Mouse (Mus musculus): ENCODE results near the gene Grm7. TPM values are rescaled to one million over a fixed set of nuclear protein-coding genes. Genes with fewer than 3 reads are reported as not detected.

Grm7 gene
- polyA plus RNA-seq, 1 experiment, result 0.13 TPM

DNA sequence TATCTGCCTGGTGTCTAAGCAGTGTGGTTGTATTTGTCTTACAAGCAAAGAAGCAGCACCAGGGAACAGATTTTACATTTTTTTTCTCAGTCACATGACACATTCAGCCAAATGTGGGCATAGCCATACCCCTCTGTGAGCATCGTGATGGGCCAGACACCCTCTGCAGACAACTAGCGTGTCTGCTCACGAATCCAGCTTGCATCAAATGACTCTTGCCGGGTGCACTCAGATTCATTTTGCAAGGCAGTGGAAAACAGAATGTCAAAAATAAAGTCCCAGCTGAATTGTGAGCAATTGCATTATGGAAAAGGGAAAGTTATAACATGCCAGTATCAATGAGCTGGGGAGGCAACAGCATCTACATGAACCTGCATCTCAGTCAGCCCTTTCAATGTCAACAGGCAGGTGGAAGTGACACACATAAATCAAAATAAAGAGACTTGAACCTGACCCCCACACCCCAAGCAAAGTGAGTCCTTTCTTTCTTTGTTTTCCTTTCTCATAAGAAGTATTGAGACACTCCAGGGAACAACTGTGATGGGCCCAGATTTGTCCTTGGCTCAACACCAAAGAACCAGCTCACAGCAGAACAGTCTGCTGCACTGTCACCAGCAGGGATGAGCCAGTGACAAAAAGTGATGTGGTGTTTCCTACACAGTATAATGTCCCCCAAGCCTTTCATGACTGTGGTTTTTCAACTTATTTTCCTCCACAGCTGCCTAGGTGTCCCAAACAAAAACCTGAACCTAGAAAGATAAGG, 956.7 kb downstream of the Grm7 start:
- H3K36me3 ChIP-seq (ENCODE audit: control insufficient read depth, insufficient read depth, low read length), result no peaks in the 10 kb centered on the region
- no peak overlapping the region for H3K4me3 ChIP-seq (ENCODE audit: control insufficient read depth, insufficient read depth, low read length)
- WGBS, result 94% methylated on average over 4 of the region's 4 CpGs
- no peaks in the 10 kb centered on the region for H3K27me3 ChIP-seq (ENCODE audit: control insufficient read depth, insufficient read depth, low read length)
- TF ChIP-seq CTCF (IDR thresholded peaks at IDR 0.05; ENCODE audit: borderline replicate concordance, control insufficient read depth, extremely low read depth, insufficient read depth, low read length, poor library complexity), result no peak
- TF ChIP-seq POLR2A (IDR thresholded peaks at IDR 0.05; ENCODE audit: control insufficient read depth, extremely low read depth, insufficient read depth, low read length, poor library complexity), result no peak
- H3K27ac ChIP-seq (ENCODE audit: control insufficient read depth, insufficient read depth, low read length), result no peak overlapping the region
- DNase-seq, result no peak
- H3K4me1 ChIP-seq (replicated peaks; ENCODE audit: control insufficient read depth, insufficient read depth, low read length), result no peaks in the 10 kb centered on the region

DNA sequence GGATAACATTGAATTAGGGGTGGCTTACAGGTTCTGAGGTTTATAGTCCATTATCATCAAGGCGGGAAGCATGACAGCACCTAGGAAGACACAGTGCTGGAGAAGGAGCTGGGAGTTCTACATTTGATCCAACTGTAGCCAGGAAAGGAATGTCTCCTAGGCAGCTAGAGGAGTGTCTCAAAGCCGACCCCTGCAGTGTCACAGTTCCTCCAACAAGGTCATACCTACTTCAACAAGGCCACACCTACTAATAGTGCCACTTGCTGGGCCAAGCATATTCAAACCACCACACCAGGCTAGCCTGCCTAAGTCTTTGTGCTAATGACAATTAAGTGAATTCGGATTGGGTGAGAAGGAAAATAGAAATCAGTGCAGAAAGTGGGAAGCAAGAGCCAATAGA, 965.0 kb downstream of the Grm7 start:
- no peaks in the 10 kb centered on the region for H3K4me1 ChIP-seq (replicated peaks; ENCODE audit: control insufficient read depth, insufficient read depth, low read length)
- TF ChIP-seq CTCF (IDR thresholded peaks at IDR 0.05; ENCODE audit: borderline replicate concordance, control insufficient read depth, extremely low read depth, insufficient read depth, low read length, poor library complexity), result no peak
- TF ChIP-seq POLR2A (IDR thresholded peaks at IDR 0.05; ENCODE audit: control insufficient read depth, extremely low read depth, insufficient read depth, low read length, poor library complexity), result no peak
- H3K27me3 ChIP-seq (ENCODE audit: control insufficient read depth, insufficient read depth, low read length), result no peaks in the 10 kb centered on the region
- no peaks in the 10 kb centered on the region for H3K36me3 ChIP-seq (ENCODE audit: control insufficient read depth, insufficient read depth, low read length)
- H3K27ac ChIP-seq (ENCODE audit: control insufficient read depth, insufficient read depth, low read length), result no peak overlapping the region
- 76% methylated on average over 3 of the region's 3 CpGs for WGBS
- DNase-seq, result no peak
- no peak overlapping the region for H3K4me3 ChIP-seq (ENCODE audit: control insufficient read depth, insufficient read depth, low read length)

DNA sequence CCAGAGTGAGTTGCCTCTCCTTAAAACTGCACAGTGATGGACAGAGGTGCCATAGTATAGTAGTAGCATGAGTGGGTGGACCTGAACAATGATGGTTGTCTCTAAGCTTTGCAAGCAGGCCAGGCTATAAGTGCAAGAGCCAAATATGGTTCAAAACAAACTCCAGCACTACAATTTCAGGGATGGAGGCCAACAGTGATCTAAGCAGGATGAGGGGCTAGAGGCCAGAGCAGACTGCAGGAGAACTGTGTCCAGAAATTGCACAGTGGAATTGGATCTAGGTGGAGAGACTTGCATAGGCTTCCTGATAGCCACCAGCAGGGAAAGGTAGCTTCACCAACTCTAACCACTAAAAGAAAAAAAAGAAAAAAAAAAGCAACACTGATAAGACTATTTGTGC, 968.5 kb downstream of the Grm7 start:
- Histone ChIP-seq H3K27ac (ENCODE audit: control insufficient read depth, insufficient read depth, low read length) (no peak overlapping the region), H3K4me1 (replicated peaks; ENCODE audit: control insufficient read depth, insufficient read depth, low read length) (no peaks in the 10 kb centered on the region), H3K27me3 (ENCODE audit: control insufficient read depth, insufficient read depth, low read length) (no peaks in the 10 kb centered on the region), H3K4me3 (ENCODE audit: control insufficient read depth, insufficient read depth, low read length) (no peak overlapping the region), H3K36me3 (ENCODE audit: control insufficient read depth, insufficient read depth, low read length) (no peaks in the 10 kb centered on the region)
- no peak for TF ChIP-seq CTCF (IDR thresholded peaks at IDR 0.05; ENCODE audit: borderline replicate concordance, control insufficient read depth, extremely low read depth, insufficient read depth, low read length, poor library complexity)
- no peak for TF ChIP-seq POLR2A (IDR thresholded peaks at IDR 0.05; ENCODE audit: control insufficient read depth, extremely low read depth, insufficient read depth, low read length, poor library complexity)
- no peak for DNase-seq
